Mouse (Mus musculus) lung, postnatal 0 days (tissue): ENCODE data around the gene Apeh. TPM values are rescaled to one million over a fixed set of nuclear protein-coding genes. Genes with fewer than 3 reads are reported as not detected.
"Not testable (repeated sequence)": the region's sequence is repeated elsewhere in the genome, so short reads cannot be mapped to it uniquely, and the experiment has no call there.

Experiments used
- ATAC-seq: fragments of 200-750 bp; cut with Nextera tagmentation; 2 replicates; pipeline ENCODE4 v1.8.0; 2017; ENCODE audit warnings: moderate library complexity
- DNase-seq: peaks from one replicate; pipeline ENCODE4 v3.0.0-alpha.2; 2016; ENCODE audit warnings: low spot score
- H3K27ac ChIP-seq: fragments of 300-500 bp; sonication (generic); 2 replicates; pipeline ENCODE4 v1.5.1; 2014; ENCODE audit warnings: antibody characterized with exemption, mild to moderate bottlenecking, low read length, mixed read lengths
- H3K27me3 ChIP-seq: fragments of 300-500 bp; sonication (generic); replicated peaks from 2 replicates; pipeline ENCODE4 v1.6.1; 2014; ENCODE audit warnings: low read length, mixed read lengths; ENCODE audit not compliant: insufficient read depth
- H3K36me3 ChIP-seq: fragments of 300-500 bp; sonication (generic); 2 replicates; pipeline ENCODE4 v1.6.1; 2014; ENCODE audit warnings: low read length, mixed read lengths; ENCODE audit not compliant: insufficient read depth
- H3K4me1 ChIP-seq: fragments of 300-500 bp; sonication (generic); 2 replicates; pipeline ENCODE4 v1.6.1; 2014; ENCODE audit warnings: antibody characterized with exemption, low read depth, low read length, mixed read lengths; ENCODE audit not compliant: insufficient read depth
- H3K4me2 ChIP-seq: fragments of 300-500 bp; sonication (generic); replicated peaks from 2 replicates; pipeline ENCODE4 v1.6.1; 2014; ENCODE audit warnings: low read depth, mild to moderate bottlenecking, low read length, moderate library complexity, mixed read lengths
- H3K4me3 ChIP-seq: fragments of 300-500 bp; sonication (generic); 2 replicates; pipeline ENCODE4 v1.5.1; 2014; ENCODE audit warnings: low read depth, low read length
- H3K9ac ChIP-seq: fragments of 300-500 bp; sonication (generic); replicated peaks from 2 replicates; pipeline ENCODE4 v1.6.1; 2014; ENCODE audit warnings: low read depth, mild to moderate bottlenecking
- H3K9me3 ChIP-seq: fragments of 300-500 bp; sonication (generic); 2 replicates; pipeline ENCODE4 v1.6.1; 2016; ENCODE audit warnings: low read length, mixed read lengths
- CTCF ChIP-seq: IDR thresholded peaks from 2 replicates; pipeline ENCODE4 v1.5.1; 2016; ENCODE audit warnings: antibody characterized with exemption, mild to moderate bottlenecking
- EP300 ChIP-seq: IDR thresholded peaks from 2 replicates; pipeline ENCODE4 v1.6.1; 2016; ENCODE audit warnings: antibody characterized with exemption, mild to moderate bottlenecking, control low read depth
- WGBS: fragments of 180-500 bp; shearing (Covaris S2); extraction: QIAGEN DNeasy Blood & Tissue Kit; methylation state at CpG from one replicate; pipeline ENCODE4 v1.1.7; 2014; 5-methylcytosine and 5-hydroxymethylcytosine counted together
- polyA plus RNA-seq: library from polyadenylated mRNA; unstranded; fragments of >200 nt; fragmentation: Nextera tagmentation; extraction: Ambion mirVana; gene quantifications from 2 replicates; pipeline ENCODE4 v1.2.1, GENCODE M21; 2015

The Apeh gene
- polyA plus RNA-seq, 1 experiment from 2014 or later: 29.3 TPM

GRCm38 (mm10) chr9:108137523-108137922, 43.1 kb upstream of the Apeh start:
- TF ChIP-seq EP300 (no peak), CTCF (no peak)
- DNase-seq (no peak), ATAC-seq (no peak)
- Histone ChIP-seq H3K4me1 (no peaks in the 10 kb centered on the region), H3K9me3 (no peaks in the 10 kb centered on the region), H3K27me3 (no peaks in the 10 kb centered on the region), H3K9ac (no peak overlapping the region), H3K4me2 (no peak overlapping the region), H3K27ac (no peak overlapping the region), H3K4me3 (no peak overlapping the region), H3K36me3 (no peaks in the 10 kb centered on the region)
- WGBS: 25% methylated on average over 17 of the region's 17 CpGs

DNA sequence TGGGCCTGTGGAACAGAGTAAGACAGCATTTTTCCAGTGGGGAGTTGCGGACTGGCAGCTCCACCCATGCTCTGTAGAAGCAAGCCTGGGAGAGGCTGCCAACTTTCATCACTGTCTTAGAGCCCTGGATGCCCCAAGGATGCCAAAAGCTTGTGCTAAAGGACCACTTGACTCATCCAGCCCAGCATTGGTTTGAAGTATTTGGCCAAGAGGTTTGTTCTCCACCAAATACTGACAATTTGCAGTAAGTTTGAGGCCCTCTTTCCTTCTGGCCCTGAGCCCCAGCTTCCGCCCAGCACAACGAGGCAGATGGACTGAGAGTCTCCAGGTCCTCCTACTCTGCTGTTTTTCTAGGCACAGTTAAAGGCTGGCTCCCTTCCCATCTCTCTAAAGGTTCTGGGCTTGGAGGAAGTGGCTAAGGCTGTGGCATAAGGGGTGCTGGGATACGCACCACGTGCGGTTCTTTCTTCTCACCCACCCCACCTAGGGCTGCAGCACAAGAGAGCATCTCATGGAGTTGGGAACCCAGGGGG, 42.6 kb upstream of the Apeh start:
- TF ChIP-seq CTCF (no peak), EP300 (no peak)
- ATAC-seq (no peak), DNase-seq (no peak)
- Histone ChIP-seq H3K36me3 (no peaks in the 10 kb centered on the region), H3K9ac (no peak overlapping the region), H3K27me3 (no peaks in the 10 kb centered on the region), H3K4me2 (no peak overlapping the region), H3K4me3 (no peak overlapping the region), H3K4me1 (no peaks in the 10 kb centered on the region), H3K9me3 (no peaks in the 10 kb centered on the region), H3K27ac (no peak overlapping the region)
- 70% methylated on average over 6 of the region's 6 CpGs for WGBS

DNA sequence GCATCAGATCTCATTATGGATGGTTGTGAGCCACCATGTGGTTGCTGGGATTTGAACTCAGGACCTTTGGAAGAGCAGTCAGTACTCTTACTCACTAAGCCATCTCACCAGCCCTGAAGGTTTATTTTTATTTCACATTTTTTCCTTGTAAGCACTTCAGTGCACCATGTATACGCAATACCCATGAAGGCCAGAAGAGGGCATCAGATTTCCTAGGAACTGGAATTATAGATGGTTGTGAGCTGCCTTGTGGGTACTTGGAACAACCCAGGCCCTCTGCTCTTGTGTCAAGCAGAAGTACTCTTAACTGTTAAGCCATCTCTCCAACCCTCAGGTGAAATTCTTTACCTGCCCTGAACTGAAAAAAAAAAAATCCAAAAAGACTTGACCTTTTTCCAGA, 41.8 kb upstream of the Apeh start:
- Histone ChIP-seq H3K27me3 (no peaks in the 10 kb centered on the region), H3K9ac (no peak overlapping the region), H3K27ac (no peak overlapping the region), H3K4me2 (no peak overlapping the region), H3K36me3 (no peaks in the 10 kb centered on the region), H3K4me1 (no peaks in the 10 kb centered on the region), H3K4me3 (no peak overlapping the region), H3K9me3 (no peaks in the 10 kb centered on the region)
- peak; percentile 53 for ATAC-seq
- TF ChIP-seq CTCF (peak; percentile 68), EP300 (0 out of 2 replicates have a peak, but pooled peaks have one; percentile 16)
- peak; percentile 59 for DNase-seq
- 36% methylated on average over 1 of the region's 1 CpGs for WGBS

- H3K27ac ChIP-seq, H3K27me3 ChIP-seq, H3K4me3 ChIP-seq, ATAC-seq, H3K9ac ChIP-seq, H3K36me3 ChIP-seq, H3K9me3 ChIP-seq, H3K4me1 ChIP-seq, H3K4me2 ChIP-seq, DNase-seq: not testable (repeated sequence)
- 77% methylated on average over 3 of the region's 3 CpGs for WGBS
Measured at GRCm38 (mm10) chr9:108135679-108136078, 41.3 kb upstream of the Apeh start.

GRCm38 (mm10) chr9:108133478-108133877, 39.1 kb upstream of the Apeh start:
- WGBS: 46% methylated on average over 1 of the region's 1 CpGs
- Histone ChIP-seq H3K27me3 (no peaks in the 10 kb centered on the region), H3K4me1 (no peaks in the 10 kb centered on the region), H3K27ac (no peak overlapping the region), H3K4me2 (no peak overlapping the region), H3K36me3 (no peaks in the 10 kb centered on the region), H3K4me3 (no peak overlapping the region), H3K9ac (no peak overlapping the region), H3K9me3 (no peaks in the 10 kb centered on the region)
- ATAC-seq (no peak), DNase-seq (no peak)
- TF ChIP-seq CTCF: no peak

GRCm38 (mm10) chr9:108132373-108132772, 38.0 kb upstream of the Apeh start:
- Histone ChIP-seq H3K9me3 (no peaks in the 10 kb centered on the region), H3K4me1 (no peaks in the 10 kb centered on the region), H3K36me3 (no peaks in the 10 kb centered on the region), H3K27ac (no peak overlapping the region), H3K4me3 (no peak overlapping the region), H3K9ac (no peak overlapping the region), H3K27me3 (no peaks in the 10 kb centered on the region), H3K4me2 (no peak overlapping the region)
- DNase-seq (no peak), ATAC-seq (no peak)
- 77% methylated on average over 3 of the region's 3 CpGs for WGBS
- no peak for TF ChIP-seq CTCF

DNA sequence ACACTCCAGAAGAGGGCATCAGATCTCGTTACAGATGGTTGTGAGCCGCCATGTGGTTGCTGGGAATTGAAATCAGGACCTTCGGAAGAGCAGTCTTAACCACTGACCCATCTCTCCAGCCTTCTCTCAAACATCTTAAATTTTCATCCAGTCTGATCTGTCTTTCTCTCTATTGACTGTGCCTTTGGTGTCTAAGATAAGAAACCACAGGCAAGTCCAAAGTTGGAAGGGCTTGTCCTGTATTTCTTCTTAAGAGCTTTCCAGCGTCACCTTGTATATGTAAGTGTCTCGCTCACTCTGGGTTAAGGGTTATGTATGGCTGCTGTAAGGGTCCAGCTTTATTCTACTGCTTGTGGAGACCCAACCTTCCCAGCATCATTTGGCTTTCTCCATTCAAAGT, 37.1 kb upstream of the Apeh start:
- WGBS: 72% methylated on average over 5 of the region's 5 CpGs
- TF ChIP-seq CTCF: no peak
- TF ChIP-seq EP300: no peak
- Histone ChIP-seq H3K9me3 (no peaks in the 10 kb centered on the region), H3K4me3 (no peak overlapping the region), H3K27me3 (no peaks in the 10 kb centered on the region), H3K4me2 (no peak overlapping the region), H3K4me1 (no peaks in the 10 kb centered on the region), H3K27ac (no peak overlapping the region), H3K9ac (no peak overlapping the region), H3K36me3 (no peaks in the 10 kb centered on the region)
- ATAC-seq: no peak
- no peak for DNase-seq
